Mouse (Mus musculus) cerebellum, postnatal 14 days (tissue): ENCODE measurements at regions not wholly inside any gene's neighbourhood (a gene's known extent, or its start where the extent isn't known, plus 50 kb on each side); places are given as distances from the start of the nearest gene placed in this dataset.

Experiments used
- DNase-seq, 2 experiments: peaks; one replicate each; pipeline ENCODE4 v3.0.0; 2021; ENCODE audit warnings: mixed read lengths in 2 of 2

DNA sequence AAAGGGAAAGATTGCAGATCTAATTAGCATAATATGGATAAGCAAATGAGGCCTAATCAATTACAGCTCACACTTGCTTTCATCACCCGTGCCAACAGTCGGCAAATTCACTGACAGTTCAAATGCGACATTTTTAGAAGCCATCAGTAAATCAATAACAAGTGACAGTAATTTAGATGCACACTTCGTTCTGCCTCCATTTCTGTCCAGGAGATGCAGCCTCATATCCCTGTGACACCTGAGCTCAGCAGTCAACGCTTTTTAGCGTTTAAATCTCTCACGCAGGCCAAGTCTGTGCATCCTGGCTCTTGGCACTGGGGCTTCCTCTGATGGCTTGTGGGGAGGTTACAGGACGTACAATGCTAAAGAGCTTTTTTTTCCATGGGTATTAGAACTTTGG is 218.0 kb downstream of the Nuf2 start:
- peak; percentile 3 to 18 for DNase-seq

DNA sequence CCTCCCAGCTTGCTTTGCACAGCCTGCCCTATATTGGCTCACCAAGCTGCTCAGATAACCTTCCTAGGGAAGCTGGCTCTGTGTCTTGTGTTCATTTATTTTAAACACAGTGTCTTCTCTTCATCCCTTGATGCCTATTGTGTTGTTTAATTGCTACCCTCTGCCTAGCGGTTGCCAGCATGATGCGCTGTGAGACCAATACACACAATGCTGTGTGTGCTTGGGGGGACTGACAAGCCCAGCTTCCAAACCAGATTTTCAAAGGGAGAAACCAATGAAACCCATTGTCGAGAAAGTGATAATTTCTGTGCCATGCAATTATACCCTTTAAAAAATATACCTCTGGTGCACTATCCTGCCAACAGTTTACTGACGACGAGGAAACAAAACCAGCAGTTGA is 247.8 kb downstream of the Nuf2 start:
- DNase-seq, result no peak

DNA sequence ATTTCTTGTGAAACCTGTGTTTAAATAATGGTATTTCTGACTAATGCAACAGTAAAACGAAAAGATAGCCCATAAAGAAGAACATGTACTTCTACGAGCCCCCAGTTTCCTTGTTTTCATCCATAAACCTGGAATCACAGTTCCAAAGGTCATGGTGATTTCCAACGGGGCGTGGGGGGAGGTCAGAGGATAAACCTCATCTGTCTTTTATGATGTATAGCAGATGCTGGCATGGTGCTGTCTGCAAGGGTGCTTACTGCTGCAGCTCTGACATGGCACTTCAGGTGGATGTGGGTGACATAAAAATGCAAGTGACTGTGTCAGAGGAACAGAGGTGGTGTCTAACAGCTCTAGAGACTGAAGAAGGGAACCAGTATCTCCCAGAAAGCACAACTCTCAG is 260.5 kb downstream of the Nuf2 start:
- DNase-seq, result no peak

DNA sequence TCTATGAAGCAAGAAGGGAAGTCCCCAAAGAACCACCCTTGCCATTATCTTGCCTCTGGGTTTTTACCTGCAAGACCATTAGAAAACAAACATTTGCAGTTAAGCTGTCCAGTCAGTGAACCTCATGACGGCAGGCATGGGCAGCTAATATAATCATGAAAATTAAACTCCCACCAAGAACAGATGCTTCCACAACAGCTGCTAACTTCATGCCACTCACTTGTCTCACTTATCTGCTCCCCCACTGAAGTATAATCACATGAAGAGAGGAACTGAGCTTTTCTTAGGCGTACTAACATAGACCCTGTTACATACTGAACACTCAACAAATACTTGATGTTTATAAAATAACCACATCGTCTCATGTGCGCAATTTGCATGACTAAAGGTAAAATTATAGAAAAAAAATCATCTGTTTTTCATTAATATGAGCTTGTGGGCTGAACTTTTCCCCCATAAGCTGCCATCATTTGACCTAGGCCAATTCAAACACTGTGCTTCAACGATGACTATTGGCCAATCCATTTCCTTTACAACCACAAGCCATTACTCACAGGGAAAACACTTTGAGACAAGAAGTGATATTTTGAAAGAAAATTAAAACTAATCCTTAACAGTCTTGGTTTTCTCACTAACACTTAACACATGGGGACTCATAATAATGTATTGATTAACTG is 267.1 kb downstream of the Nuf2 start:
- DNase-seq, result no peak

DNA sequence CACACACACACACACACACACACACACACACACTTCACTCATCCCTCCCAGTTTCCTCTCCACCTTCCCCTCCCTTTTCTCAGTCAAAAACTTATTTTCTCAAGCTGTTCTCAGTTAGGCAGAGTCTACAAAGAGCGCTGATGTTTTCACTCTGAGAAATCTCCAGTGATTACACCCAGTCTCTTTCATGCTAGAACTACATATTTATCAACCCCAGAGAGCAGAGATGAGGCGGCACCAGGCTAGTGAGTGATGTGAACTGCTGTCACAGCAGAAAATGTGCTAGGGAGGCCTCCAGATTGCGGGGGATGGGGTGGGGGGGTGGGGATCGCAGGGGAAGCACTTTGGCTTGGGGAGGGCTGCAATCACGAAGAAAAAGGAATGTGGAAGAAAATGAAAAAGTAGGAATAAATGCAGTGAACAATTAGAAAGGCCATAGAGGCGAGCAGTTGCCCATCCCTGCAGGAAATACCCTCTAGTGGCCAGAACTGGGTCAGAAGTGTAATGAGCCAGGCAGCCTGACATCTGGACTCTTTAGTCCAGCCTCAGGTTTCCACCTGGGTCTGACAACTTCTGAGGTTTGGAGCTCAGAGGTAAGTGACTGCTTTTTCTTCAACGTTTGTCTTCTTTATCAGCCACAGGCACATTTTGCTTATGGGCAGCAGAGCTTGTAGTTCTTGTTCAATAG is 276.9 kb downstream of the Nuf2 start:
- DNase-seq, result peak in 1 of 2 experiments; percentile 6

DNA sequence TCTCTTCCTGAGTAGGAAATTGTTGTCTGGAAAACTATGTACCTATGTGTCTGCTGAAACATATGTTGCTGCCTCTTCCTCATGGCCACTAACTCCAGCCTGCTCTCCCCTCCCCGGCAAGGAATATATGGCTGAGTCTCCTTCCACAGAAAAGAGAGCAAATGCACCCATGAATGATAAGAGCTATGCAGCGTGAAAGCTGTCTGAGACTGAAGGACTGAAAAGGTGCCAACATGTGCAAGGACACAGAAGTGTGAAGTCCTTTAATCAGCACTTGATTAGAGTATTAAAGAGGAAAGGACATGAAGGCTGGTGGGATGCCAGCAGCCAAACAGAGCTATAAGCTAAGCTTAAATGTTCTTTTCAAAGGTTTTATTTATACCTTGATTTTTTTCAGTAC is 279.1 kb downstream of the Nuf2 start:
- no peak for DNase-seq

DNA sequence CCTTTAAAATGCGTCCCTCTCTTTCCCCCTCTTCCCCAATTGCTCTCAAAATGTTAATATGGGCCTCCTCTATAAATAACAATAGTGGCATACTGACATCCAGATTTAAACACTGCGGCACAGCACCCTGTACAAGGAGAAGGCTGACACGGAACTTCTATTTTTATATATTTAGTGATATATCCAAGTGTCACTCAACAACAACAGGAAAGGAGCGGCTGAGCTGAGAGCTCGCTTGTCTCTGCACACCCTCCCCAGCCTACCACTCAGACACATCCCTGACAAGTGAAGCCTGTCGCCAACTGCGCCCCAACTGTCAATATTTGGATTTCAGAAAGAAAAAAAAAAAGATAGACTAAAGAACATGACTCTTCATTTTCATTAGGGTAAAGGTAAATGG is 282.2 kb downstream of the Nuf2 start:
- no peak for DNase-seq

DNA sequence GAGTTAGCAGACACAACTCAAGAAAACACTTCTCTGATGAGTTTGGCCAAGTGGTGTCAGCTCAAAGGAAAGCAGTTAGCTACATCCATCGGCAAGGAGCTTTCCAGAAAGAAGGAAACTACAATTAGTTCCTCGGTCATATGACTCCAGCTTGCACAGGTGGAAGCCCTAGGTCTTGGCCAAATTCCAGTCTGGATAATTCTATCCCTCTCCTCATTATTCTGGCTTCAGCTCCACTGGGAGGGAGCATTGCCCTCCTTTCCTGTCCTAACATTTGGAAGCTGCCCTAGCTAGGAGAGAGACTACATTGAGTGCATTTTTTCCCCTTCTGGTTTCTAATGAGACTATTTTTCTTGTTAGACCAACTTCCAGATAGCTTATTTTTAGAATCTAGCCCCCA is 290.9 kb downstream of the Nuf2 start:
- peak; percentile 44 to 49 for DNase-seq

DNA sequence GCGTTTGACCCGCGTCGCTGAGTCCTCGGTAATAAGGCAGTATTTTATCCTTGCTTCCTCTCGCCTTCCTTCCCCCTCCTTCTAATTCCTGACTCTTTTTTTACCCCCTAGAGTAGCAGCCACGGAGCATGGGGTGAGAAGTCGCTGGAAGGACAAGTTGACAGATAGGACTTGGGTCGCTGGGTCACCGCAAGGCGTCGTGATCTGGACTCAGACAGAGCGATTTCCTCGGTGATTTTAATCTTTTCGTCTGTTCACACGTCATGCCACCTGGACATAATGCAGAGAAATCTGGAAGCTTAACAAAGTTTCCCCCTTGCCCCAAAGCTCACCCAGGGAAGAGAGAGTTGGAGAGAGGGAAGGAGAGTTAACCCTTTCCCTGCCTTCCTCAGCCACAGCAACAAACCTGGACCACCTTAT is 292.6 kb downstream of the Nuf2 start:
- DNase-seq, result no peak

DNA sequence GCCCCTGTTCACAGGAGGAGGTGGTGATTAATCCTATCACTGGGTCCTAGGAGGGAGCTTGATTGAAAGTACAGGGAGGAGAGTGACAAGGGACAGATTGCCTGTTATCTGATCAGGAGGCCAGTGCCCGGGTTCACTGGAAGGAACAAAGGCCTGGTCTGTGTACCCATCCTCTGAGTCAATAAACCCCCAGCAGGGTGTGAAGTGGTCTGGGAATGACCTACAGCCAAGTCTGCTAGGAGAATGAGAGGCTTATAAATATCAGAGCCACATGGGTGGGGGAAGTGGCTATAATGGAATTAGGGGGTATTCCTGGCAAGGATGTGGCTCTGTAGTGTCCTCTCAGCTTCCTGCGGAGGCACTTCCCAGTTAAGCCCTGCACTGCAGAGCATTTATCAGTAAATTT is 296.0 kb downstream of the Nuf2 start:
- peak in 1 of 2 experiments; percentile 6 for DNase-seq

DNA sequence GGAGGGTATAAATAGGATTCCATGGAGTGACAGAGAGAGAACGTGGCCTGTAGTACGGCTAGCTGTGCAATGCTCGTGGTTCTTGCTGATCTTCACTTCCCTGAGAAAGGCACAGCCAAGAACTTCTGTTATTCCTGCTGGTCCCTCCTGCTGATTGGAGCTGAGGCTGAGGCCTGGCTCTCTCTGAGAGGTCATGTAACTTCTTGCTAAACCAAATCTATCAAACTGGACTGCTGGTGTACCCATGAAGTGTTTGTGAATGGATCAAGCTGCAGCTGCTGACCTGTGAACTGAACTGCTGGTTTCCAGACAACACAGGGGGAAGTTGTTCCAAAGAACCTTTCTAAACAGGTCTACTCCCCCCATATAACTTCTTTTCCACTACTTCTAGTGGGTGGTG is 297.9 kb downstream of the Nuf2 start:
- DNase-seq, result no peak

DNA sequence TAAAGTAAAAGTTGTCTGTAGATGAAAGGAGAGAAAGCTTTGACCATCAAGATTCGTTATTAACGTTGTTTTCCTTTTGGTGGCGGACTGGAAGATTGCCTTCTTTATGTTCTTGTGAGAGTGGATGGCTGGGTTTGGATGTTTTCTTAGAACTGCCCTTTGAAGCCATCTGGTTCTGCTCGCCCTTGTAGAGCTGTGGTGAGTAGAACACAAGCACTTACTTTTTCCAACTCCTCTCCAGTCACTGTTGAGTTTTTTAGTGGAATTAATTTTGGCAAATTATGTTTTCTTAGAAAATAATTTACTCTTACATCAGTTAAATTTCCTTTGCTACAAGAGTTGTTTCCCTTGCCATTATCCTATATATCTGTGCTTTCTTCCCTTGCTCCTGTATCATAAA is 301.2 kb downstream of the Nuf2 start:
- DNase-seq, result no peak

DNA sequence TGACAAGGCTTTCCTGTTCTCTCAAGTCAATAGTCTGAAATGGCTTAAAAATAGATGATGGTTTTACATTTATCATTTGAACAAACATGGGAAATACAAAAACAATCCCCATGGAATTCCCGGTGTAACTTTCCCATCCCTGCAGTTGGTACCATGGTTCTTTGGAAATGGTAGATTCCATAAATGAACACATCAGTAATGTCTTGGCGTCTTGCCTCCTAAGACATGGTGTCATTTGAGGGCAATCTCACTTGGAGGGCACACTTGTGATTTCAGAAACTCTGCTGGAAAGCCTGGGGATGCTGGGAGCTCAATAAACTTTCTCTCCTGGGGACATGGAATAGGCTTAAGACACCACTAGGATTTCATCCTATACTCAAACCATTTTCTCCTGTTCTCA is 306.8 kb downstream of the Nuf2 start:
- no peak for DNase-seq

DNA sequence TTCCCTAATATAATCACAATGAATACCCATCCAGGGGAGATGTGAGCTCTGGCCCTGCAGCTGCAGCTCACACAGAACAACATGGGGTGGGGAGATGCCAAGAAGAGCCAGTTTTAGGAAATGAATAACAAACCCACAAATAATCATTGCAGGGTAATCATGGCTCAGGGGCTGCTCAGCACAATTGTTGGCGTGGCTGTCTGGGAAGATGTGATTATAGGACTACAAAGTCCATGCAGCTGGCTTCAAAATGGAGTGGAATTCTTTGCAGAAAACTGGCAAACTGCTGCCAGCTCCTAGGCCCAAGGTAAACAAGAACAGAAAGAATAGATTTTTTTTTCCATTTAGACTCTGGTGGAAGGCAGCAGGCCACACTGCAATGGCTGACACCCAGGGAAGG is 343.6 kb downstream of the Nuf2 start:
- DNase-seq, result no peak

DNA sequence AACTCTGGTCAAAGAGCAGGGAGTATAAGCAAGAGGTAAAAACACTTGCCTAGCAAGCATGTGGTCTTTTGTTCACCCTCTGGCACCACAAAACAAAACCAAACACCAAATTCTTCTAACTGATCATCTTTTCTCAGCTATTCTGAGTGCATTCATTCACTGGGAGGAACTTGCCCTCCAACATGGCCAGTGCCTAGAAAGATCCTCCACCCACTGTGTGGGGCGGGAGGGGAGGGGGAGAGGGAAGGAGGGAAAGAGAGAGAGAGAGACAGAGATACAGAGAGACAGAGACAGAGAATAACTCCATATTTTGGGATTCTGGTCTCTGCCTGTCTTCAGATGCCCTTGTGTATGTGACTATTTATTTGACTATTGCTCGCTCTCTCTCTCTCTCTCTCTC is 360.9 kb downstream of the Nuf2 start:
- no peak for DNase-seq

DNA sequence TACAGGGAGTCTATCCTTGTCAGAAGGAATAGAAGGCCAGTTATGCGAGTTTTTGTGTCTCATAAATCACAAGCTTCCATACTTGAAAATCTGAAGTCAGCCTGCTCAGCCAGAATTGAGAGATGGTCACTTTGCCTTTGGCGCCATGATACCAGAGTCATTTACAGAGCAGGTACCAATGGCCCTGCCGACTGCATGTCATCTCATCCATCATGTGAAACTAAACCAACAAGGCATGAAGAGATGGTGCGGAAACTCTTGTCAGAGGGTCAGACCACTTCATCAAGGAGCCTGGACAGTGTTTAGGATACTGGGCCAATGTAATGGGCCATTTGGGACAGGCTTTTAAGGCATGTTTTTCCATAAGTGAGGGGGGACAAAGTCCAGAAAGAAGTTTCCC is 363.2 kb downstream of the Nuf2 start:
- no peak for DNase-seq

DNA sequence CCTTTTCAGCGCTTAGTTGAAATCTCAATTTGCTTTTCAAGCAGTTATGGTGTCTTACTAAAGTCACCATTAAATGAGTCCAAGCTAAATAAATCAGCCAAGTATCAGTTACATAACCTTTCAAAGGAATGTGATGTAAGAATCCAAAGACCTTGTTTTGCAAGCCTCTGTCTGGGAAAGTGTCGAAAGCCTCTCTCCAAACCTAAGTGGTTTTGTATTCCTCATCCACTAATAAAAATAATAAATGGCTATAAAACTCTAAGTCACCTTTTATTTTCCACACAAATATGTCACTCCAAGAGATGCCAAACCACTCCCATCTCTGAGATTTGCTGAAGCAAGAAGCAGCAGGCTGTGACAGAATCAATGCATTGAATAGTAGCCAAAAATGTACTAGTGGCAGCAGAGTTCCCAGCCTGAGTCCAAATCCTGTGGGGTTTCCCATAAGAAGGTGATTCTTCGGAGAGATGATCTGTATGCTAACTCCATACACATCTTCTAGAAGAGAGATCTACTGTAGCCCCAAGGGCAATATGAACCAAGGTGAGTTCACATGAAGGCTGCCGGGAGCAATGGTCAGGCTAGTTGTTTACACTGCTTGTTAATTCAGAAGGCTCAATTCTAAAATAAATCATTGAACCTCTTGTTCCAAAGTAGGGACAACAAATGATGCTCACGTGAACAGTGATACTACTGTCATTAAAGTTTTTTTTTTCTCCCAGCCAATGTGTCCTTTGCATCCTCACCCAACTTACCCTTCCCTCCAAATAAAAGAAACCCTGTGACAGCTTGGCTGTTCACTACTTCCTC is 365.0 kb downstream of the Nuf2 start:
- DNase-seq, result no peak

DNA sequence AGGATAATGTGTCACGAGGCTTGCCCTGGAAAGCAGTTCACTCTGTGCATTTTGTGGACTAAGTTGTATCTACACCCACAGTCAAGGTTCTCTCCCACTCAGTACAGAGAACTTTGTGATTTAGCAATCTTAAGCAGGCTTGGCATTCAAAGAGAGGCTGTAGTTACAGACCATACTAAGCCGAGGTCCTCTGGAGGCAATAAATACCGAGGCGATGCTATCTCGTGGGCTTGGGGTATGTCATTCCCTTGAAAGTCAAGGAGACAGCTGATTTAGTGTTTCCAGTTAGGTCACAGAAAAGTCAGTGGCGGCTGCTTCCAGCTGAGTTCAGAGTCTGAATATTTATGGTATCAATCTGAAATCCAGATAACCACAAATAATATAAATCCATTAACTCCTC is 370.4 kb downstream of the Nuf2 start:
- DNase-seq, result no peak

DNA sequence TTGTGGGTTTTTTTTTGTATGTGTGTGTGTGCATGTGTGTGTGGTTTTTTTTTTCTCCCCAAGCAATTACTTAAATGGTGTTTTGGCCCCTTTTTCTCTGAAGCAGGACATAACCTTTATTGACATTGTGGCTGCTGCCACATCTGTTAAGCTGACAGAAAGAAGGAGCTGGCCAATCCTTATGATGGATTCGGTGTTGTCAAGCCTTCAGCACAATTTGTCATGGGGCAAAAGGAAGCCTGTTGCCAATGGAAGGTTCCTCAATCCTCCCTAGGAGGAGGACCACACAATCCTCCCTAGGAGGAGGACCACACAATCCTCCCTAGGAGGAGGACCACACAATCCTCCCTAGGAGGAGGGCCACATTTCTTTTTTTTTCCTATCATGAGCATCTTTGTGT is 371.0 kb downstream of the Nuf2 start:
- no peak for DNase-seq

DNA sequence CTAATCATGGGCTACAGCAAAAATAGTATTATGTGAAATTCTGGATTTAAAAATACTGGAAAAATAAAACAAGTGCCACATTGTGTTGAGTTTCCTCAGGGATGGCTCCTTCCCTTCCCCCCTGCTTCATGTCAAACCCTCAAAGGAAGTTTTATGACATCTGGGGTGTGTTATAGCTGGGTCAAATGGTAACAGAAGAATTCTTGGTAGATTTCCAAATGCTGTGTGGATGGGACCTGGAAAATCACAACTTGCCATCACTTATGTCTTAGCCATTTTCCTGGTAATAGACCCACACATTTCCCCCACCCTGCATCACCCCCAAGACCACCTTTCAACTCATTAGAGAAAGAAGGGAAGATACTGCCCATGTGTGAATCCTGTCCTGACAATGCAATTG is 371.5 kb downstream of the Nuf2 start:
- no peak for DNase-seq

DNA sequence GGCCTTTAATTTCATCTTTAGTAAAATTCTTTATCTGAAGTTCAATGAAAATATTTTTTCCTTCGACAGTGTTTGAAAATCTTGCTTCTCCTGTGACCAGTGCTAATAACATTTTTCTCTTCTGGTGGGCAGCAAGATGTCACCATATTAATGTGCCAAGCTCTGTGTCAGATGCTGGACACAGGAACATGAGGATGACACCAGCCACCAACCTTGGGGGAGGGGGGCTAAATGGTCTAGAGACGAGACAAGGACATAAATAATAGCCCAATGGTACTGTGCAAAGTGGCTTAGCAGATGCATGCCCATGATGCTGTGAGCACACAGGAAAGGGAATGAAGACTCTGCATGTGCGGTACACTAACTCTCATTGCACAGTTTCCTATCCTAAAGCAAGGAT is 373.8 kb downstream of the Nuf2 start:
- peak; percentile 36 to 38 for DNase-seq

DNA sequence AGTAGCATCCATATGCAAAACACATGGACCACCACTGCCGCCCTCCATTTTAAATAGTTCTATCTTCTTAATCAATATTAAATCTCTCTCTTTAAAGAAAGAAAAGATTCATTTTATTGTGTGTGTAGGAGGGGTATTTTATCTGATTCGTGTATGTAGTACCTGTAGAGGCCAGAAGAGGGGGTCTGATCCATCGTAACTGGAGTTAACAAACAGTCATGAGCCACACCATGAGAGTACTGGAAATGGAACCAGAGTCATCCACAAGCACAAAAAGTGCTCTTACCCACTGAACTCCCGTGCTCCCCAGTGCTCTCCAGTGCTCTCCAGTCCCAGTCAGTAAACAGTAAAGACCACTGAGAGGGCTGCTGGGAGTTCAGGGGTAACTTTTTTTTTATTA is 374.4 kb downstream of the Nuf2 start:
- DNase-seq, result peak in 1 of 2 experiments; percentile 16

DNA sequence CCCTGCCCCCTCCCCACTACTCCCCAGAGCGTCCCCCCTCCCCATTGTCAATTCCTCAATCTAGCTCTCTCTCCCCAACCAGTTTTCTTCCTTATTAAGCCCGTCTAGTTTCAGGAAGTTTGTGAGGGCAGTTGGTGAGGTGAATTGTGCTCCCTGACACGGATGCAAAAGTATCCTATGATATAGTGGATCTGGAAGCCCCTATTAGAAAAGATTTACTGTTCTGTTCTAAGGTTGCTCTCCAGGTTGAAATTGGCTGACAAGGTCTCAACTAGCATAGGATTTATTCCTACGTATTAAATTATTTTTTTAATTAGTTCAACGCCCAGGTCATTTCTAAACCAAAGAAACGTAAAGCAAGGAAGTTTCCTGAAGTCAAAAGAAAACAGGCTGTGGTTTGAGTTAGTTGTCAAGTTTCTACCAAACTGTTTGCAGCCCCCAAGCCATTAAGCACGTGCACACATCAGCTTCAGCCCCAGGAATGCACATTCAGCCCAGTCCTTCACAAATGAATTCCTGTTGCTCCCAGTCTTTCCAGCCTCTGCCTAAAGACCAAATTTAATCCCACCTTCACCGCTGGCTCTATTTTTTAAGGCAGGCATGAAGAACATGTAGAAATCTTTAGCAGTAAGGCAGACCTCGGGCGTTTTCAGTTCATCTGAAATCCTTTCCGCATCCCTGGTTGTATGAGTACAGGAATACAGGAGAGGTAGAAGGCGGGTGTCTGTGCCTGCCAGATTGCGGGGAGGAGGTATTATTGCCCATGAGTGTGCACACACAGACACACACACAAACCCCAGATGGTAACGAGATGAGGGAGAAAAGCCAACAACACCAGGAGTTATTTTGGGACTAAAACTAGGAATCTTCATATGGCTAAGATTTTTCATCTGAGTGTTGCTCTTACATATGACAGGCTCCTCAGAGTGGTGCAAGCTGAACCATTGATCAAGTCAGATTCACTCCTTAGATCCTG is 375.5 kb downstream of the Nuf2 start:
- peak; percentile 17 to 24 for DNase-seq
